Mouse (Mus musculus) fat pad, adult 2 months (tissue): Measurements from ENCODE around the gene Racgap1.
A peak's percentile ranks its signal among the peaks of the same experiment; 100 is the strongest.

Source experiments
- DNase-seq: peaks from one replicate; pipeline ENCODE4 v3.0.0-alpha.2; 2011; ENCODE audit warnings: low read depth, low spot score; ENCODE audit errors: extremely low read depth

The Racgap1 gene

GRCm38 (mm10) chr15:99619821-99620220, 31.6 kb downstream of the Racgap1 start:
- no peak for DNase-seq

- no peak for DNase-seq
These were observed 32.9 kb downstream of the Racgap1 start for GRCm38 (mm10) chr15:99618595-99618994.

- DNase-seq: peak; percentile 4
These were observed 36.2 kb downstream of the Racgap1 start for GRCm38 (mm10) chr15:99615246-99615645.

- no peak for DNase-seq
These were observed 36.7 kb downstream of the Racgap1 start for GRCm38 (mm10) chr15:99614753-99615152.

GRCm38 (mm10) chr15:99614273-99614672, 37.2 kb downstream of the Racgap1 start:
- DNase-seq: no peak

GRCm38 (mm10) chr15:99611563-99611962, 39.9 kb downstream of the Racgap1 start:
- DNase-seq: no peak

- DNase-seq: no peak
These were observed 42.9 kb downstream of the Racgap1 start for GRCm38 (mm10) chr15:99608382-99609125.

- DNase-seq: no peak
These were observed 43.9 kb downstream of the Racgap1 start for GRCm38 (mm10) chr15:99607388-99608113.

- no peak for DNase-seq
These were observed 44.9 kb downstream of the Racgap1 start for GRCm38 (mm10) chr15:99606515-99606914.

GRCm38 (mm10) chr15:99605595-99605994, 45.9 kb downstream of the Racgap1 start:
- no peak for DNase-seq

- DNase-seq: no peak
These were observed 48.2 kb downstream of the Racgap1 start for GRCm38 (mm10) chr15:99603216-99603615.

GRCm38 (mm10) chr15:99602206-99602820, 49.1 kb downstream of the Racgap1 start:
- DNase-seq: no peak

- DNase-seq: no peak
These were observed 49.7 kb downstream of the Racgap1 start for GRCm38 (mm10) chr15:99601823-99602120.

GRCm38 (mm10) chr15:99600986-99601822, 50.3 kb downstream of the Racgap1 start, which contains the start of gene Aqp6:
Gene Aqp6, plus strand, starts transcription at chr15:99601400.
- DNase-seq: no peak

GRCm38 (mm10) chr15:99599245-99600070, 52.0 kb downstream of the Racgap1 start:
- no peak for DNase-seq

GRCm38 (mm10) chr15:99597596-99597995, 53.9 kb downstream of the Racgap1 start:
- no peak for DNase-seq

GRCm38 (mm10) chr15:99596841-99597240, 54.6 kb downstream of the Racgap1 start:
- no peak for DNase-seq

GRCm38 (mm10) chr15:99596056-99596687, 55.3 kb downstream of the Racgap1 start:
- peak; percentile 4 for DNase-seq

GRCm38 (mm10) chr15:99594951-99595350, 56.5 kb downstream of the Racgap1 start:
- no peak for DNase-seq

GRCm38 (mm10) chr15:99592877-99593276, 58.6 kb downstream of the Racgap1 start:
- no peak for DNase-seq
